Mouse (Mus musculus) limb, embryonic 14.5 days (tissue): ENCODE results near the gene Fbn1. TPM values are rescaled to one million over a fixed set of nuclear protein-coding genes. Genes with fewer than 3 reads are reported as not detected.

Experiments used
- ATAC-seq: fragments of 200-750 bp; cut with Nextera tagmentation; 2 replicates; pipeline ENCODE4 v1.8.0; 2017; ENCODE audit warnings: low read depth, moderate number of reproducible peaks, moderate TSS enrichment; ENCODE audit not compliant: low FRiP score
- DNase-seq: peaks from one replicate; pipeline ENCODE4 v3.0.0-alpha.2; 2015; ENCODE audit warnings: low spot score
- H3K27ac ChIP-seq: fragments of 300-500 bp; sonication (generic); replicated peaks from 2 replicates; pipeline ENCODE4 v1.5.1; 2014; ENCODE audit warnings: low read depth, mild to moderate bottlenecking, low read length, moderate library complexity, mixed read lengths
- H3K27me3 ChIP-seq: fragments of 300-500 bp; sonication (generic); 2 replicates; pipeline ENCODE4 v1.6.1; 2014; ENCODE audit warnings: low read length, mixed read lengths; ENCODE audit not compliant: control insufficient read depth, insufficient read depth
- H3K36me3 ChIP-seq: fragments of 300-500 bp; sonication (generic); 2 replicates; pipeline ENCODE4 v1.6.1; 2014; ENCODE audit warnings: mild to moderate bottlenecking, low read length, moderate library complexity, mixed read lengths; ENCODE audit not compliant: control insufficient read depth, insufficient read depth
- H3K4me1 ChIP-seq: fragments of 300-500 bp; sonication (generic); 2 replicates; pipeline ENCODE4 v1.6.1; 2014; ENCODE audit warnings: antibody characterized with exemption, low read length, mixed read lengths; ENCODE audit not compliant: control insufficient read depth, insufficient read depth
- H3K4me2 ChIP-seq: fragments of 300-500 bp; sonication (generic); replicated peaks from 2 replicates; pipeline ENCODE4 v1.6.1; 2014; ENCODE audit warnings: low read depth, mild to moderate bottlenecking, low read length, moderate library complexity; ENCODE audit not compliant: severe bottlenecking
- H3K4me3 ChIP-seq: fragments of 300-500 bp; sonication (generic); replicated peaks from 2 replicates; pipeline ENCODE4 v1.5.1; 2014; ENCODE audit warnings: low read length
- H3K9ac ChIP-seq: fragments of 300-500 bp; sonication (generic); 2 replicates; pipeline ENCODE4 v1.6.1; 2014; ENCODE audit warnings: mild to moderate bottlenecking, low read depth, low read length, moderate library complexity; ENCODE audit not compliant: severe bottlenecking
- H3K9me3 ChIP-seq: fragments of 300-500 bp; sonication (generic); 2 replicates; pipeline ENCODE4 v1.6.1; 2016; ENCODE audit warnings: low read length; ENCODE audit not compliant: control insufficient read depth
- POLR2A ChIP-seq: fragments of 200-500 bp; IDR thresholded peaks from 2 replicates; pipeline ENCODE4 v1.8.0; 2012; ENCODE audit warnings: inconsistent platforms, mild to moderate bottlenecking, moderate library complexity, borderline replicate concordance; ENCODE audit not compliant: insufficient read depth, insufficient read length; ENCODE audit errors: extremely low read depth
- WGBS: fragments of 180-500 bp; shearing (Covaris S2); extraction: QIAGEN DNeasy Blood & Tissue Kit; methylation state at CpG from one replicate; pipeline ENCODE4 v1.1.7; 2014; 5-methylcytosine and 5-hydroxymethylcytosine counted together
- polyA plus RNA-seq, 2 experiments: library from polyadenylated mRNA; depleted of rRNA in 1 of 2; stranded (reverse) in 1 of 2; unstranded in 1 of 2; fragments of >200 nt; fragmentation: Nextera tagmentation in 1 of 2; extraction: Ambion mirVana in 1 of 2; gene quantifications; 2 replicates each; pipeline versions ENCODE4 v1.2.1 to v1.2.3; 2012 to 2014

Fbn1 gene
- polyA plus RNA-seq, 2 experiments, result 31.4 to 49.4 TPM

DNA sequence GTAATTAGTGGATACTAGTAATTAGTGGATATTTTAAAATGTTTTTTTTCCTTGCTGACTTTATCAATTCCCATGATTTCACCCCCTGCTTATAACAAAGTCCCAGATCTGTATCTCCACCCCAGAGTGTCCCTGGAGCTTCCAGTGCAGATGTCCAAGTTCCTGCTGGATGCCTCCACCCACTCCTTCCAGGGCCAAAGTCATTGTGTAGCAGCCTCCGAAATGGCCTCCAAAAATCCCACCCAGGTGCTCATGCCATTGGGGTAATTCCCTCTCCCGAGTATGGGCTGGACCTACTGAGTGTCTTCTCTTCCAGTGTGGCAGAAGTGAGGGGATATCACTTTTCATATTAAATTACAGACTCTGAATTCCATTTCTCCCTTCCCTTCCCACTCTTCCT is 3.0 kb upstream of the Fbn1 start:
- H3K27ac ChIP-seq, result no peak overlapping the region
- H3K4me1 ChIP-seq, result peaks cover 5% of the 10 kb centered on the region; the same call in 1 of the 2 replicates
- ATAC-seq, result no peak
- no peak overlapping the region for H3K4me3 ChIP-seq
- DNase-seq, result no peak
- no peak overlapping the region for H3K9ac ChIP-seq
- WGBS, result 57% methylated on average over 2 of the region's 2 CpGs
- H3K27me3 ChIP-seq, result no peaks in the 10 kb centered on the region
- no peaks in the 10 kb centered on the region for H3K36me3 ChIP-seq
- no peak overlapping the region for H3K4me2 ChIP-seq
- no peak for TF ChIP-seq POLR2A
- no peaks in the 10 kb centered on the region for H3K9me3 ChIP-seq

DNA sequence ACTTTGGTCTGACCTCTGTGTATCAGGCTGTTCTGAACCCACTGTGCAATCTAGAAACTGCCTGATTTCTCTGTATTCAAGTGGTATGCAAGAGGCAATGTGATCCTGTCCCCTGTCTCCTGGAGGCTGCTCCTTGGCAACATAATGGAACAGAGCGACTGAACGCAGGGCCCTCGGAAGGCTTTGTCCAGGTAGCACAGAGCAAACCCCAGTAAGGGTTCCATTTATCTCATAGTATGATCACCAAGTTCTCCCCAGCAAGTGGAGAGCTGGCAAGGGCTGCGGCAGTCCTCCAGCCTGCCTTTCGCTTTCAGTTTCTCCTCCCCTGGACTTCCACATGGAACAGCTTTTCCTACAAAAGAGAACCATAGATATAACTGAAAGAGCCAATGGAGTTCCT is 588 bp upstream of the Fbn1 start:
- no peak overlapping the region for H3K4me3 ChIP-seq
- H3K4me2 ChIP-seq, result no peak overlapping the region
- no peaks in the 10 kb centered on the region for H3K27me3 ChIP-seq
- no peak overlapping the region for H3K27ac ChIP-seq
- no peak for ATAC-seq
- H3K36me3 ChIP-seq, result no peaks in the 10 kb centered on the region
- H3K9ac ChIP-seq, result no peak overlapping the region
- peaks cover 10% of the 10 kb centered on the region for H3K4me1 ChIP-seq
- 96% methylated on average over 5 of the region's 5 CpGs for WGBS
- no peaks in the 10 kb centered on the region for H3K9me3 ChIP-seq
- TF ChIP-seq POLR2A, result no peak
- DNase-seq, result no peak

DNA sequence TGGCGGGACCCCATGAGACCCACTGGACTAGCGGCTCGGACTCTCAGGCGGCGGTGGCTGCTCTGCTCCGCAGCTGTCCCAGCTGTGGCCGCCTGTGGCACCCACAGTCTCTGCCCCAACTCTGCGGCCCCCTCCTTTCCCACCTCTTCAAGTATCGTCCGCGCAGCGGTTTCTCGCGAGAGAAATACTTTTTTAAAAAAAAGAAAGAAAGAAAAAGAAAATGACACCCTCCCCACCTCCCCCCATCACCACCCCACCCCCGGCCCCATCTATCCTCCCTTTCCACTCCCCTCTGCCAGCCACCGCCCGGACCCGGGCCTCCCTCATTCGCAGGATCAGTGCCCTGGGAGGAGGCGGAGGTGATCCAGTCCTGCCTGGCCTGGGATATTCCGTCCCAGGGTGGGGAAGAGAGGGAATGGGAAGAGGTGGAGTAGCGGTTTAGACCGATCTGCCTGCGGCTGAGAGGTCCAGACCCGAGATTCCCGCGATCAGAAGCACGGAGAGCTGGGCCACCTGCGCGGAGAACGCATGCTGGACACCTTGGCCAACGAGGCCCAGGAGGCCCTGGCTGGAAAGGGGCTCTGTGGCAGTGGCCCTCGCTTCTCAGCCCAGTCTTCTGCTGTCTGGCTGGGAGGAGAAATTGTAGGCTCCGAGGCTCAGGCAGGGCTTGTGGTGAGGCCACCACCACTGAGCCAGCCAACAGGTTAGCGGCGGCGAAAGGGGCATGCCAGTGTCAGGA is 1.3 kb downstream of the Fbn1 start:
- Histone ChIP-seq H3K27ac (peak overlapping the region; percentile 74), H3K4me1 (peaks cover 10% of the 10 kb centered on the region), H3K9me3 (no peaks in the 10 kb centered on the region), H3K4me3 (peak overlapping the region; percentile 81), H3K9ac (peak overlapping the region; percentile 83), H3K27me3 (no peaks in the 10 kb centered on the region), H3K36me3 (peaks cover 13% of the 10 kb centered on the region), H3K4me2 (peak overlapping the region; percentile 89)
- peak; percentile 89 for ATAC-seq
- 2% methylated on average over 35 of the region's 37 CpGs for WGBS
- peak; percentile 85 for DNase-seq
- TF ChIP-seq POLR2A, result peak; percentile 81; the same call in 1 of the 2 replicates

DNA sequence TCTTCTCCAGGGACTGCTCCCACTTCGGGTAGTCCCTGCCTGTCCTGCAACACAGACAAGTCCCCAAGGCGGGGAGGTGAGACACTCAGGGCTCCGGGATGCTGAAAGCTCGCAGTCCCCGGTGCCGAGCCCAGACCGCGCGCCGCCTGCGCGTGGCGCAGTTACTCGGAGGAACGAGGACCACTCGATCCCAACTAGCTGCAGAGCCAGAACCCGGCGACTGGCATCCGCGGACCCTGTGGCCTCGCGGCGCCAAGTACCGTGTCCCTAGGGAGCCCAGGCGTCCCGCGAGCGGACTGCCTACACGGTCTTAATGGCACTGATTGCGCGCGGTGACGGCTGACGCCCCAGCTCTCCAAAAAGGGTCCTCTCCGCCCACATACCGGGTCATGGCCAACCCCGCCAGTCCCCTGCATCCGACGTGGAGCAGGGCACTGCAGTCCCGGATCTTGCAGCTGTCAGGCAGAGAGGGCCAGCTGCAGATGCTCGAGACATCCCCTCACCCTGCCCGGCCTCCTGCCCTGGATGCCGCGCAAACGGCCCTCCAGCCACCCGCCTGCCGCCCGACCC is 2.0 kb downstream of the Fbn1 start:
- Histone ChIP-seq H3K27me3 (no peaks in the 10 kb centered on the region), H3K4me3 (peak overlapping the region; percentile 81), H3K4me1 (peaks cover 10% of the 10 kb centered on the region), H3K36me3 (peaks cover 13% of the 10 kb centered on the region), H3K9ac (peak overlapping the region; percentile 83), H3K4me2 (peak overlapping the region; percentile 89), H3K27ac (peak overlapping the region; percentile 74), H3K9me3 (no peaks in the 10 kb centered on the region)
- no peak for TF ChIP-seq POLR2A
- peak; percentile 55 for DNase-seq
- WGBS, result under 1% methylated on average over 44 of the region's 48 CpGs
- ATAC-seq, result peak; percentile 79

DNA sequence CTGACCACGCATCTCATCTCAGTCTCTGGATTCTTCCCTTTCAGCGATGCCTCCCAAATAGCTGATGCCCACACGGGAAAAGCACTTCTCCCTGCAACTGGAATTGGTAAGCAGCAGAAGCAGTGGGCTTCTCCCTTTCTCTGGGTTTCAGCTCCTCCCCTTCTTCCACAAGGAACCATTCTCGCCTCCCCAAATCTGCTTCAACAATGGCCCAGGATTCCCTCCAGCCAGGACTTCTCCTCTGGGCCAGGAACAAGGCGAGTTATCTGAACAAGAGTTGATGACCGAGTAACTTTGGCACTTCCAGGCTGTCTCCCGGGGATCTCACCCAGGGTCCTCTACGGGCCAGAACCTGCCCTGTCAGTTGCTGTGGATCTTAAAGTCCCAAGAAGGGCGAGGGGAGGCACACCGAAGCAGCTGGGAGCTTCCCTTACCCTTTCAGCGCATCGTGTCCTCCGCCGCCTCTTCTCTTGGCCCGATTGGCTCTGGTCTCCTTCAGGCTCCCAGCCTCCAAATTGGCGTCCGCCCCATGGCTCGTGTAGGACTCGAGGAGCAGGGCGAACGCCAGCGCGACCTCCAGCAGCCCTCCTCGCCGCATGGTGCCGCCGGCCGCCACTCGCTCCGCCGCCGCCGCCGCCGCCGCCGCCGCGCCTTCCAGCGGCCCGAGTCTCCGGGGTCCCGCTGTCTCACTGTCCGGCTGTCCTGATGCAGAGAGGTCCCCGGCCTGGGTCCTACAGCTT is 2.6 kb downstream of the Fbn1 start, which contains the start of gene Gm9913:
Gene Gm9913 (plus strand): TSS at position 84 of the 740 bp plus-strand sequence.
- 1% methylated on average over 40 of the region's 45 CpGs for WGBS
- Histone ChIP-seq H3K4me2 (peak within 1 kb of the TSS; percentile 89), H3K9ac (peak within 1 kb of the TSS; percentile 83), H3K27ac (peak within 1 kb of the TSS; percentile 74), H3K9me3 (no peaks in the 10 kb centered on the region), H3K4me3 (peak within 1 kb of the TSS; percentile 81), H3K27me3 (no peaks in the 10 kb centered on the region), H3K36me3 (peaks cover 13% of the 10 kb centered on the region), H3K4me1 (peaks cover 10% of the 10 kb centered on the region)
- ATAC-seq (peak; percentile 12; the same call in 1 of the 2 replicates), DNase-seq (peak; percentile 42)
- TF ChIP-seq POLR2A, result no peak
